Mouse (Mus musculus) ES-Bruce4 (cell line): Measurements from ENCODE around the gene Uqcrc1.

Experiments
- CTCF ChIP-seq: IDR thresholded peaks from one replicate; pipeline ENCODE4 v1.8.1; 2011; ENCODE audit warnings: low read depth, low read length
- EP300 ChIP-seq: IDR thresholded peaks from 2 replicates; pipeline ENCODE4 v1.6.1; 2011; ENCODE audit warnings: low read depth, low read length; ENCODE audit not compliant: insufficient read depth
- POLR2A ChIP-seq: IDR thresholded peaks from one replicate; pipeline ENCODE4 v1.8.1; 2011; ENCODE audit warnings: low read length; ENCODE audit not compliant: insufficient read depth

GRCm38 (mm10) chr9:108955241-108955640 is 18.8 kb downstream of the Uqcrc1 start:
- TF ChIP-seq POLR2A (no peak), CTCF (no peak), EP300 (no peak)
